Mouse (Mus musculus) cortical plate, adult 2 months (tissue): ENCODE results near the gene Kdm2b.

Experiments used
- CTCF ChIP-seq: fragments of 200-500 bp; IDR thresholded peaks from 2 replicates; pipeline ENCODE4 v1.5.1; 2011; ENCODE audit warnings: mild to moderate bottlenecking, control low read depth, low read length; ENCODE audit not compliant: insufficient read depth; ENCODE audit errors: extremely low read depth
- POLR2A ChIP-seq: fragments of 200-500 bp; IDR thresholded peaks from 2 replicates; pipeline ENCODE4 v1.6.1; 2011; ENCODE audit warnings: mild to moderate bottlenecking, low read length, control low read depth; ENCODE audit not compliant: insufficient read depth; ENCODE audit errors: extremely low read depth

- no peak for TF ChIP-seq CTCF
- TF ChIP-seq POLR2A = no peak
These were observed 37.5 kb downstream of the Kdm2b start for GRCm38 (mm10) chr5:122951913-122952641.
